Mouse (Mus musculus) MEL (cell line): ENCODE data around the gene Ren1. TPM values are rescaled to one million over a fixed set of nuclear protein-coding genes. Genes with fewer than 3 reads are reported as not detected.

Experiments used
- DNase-seq: peaks from one replicate; pipeline ENCODE4 v3.0.0; 2011; ENCODE audit warnings: low read depth, low spot score
- H3K27ac ChIP-seq: 2 replicates; pipeline ENCODE4 v1.5.1; 2012; ENCODE audit warnings: low read depth, mild to moderate bottlenecking, control low read depth, low read length, moderate library complexity; ENCODE audit not compliant: control insufficient read depth
- H3K27me3 ChIP-seq, 2 experiments: fragments of 150-350 bp in 1 of 2; sonication (generic) in 1 of 2; 2 replicates each; pipeline ENCODE4 v1.6.1; 2012; ENCODE audit warnings: low read length in 2 of 2, mild to moderate bottlenecking in 2 of 2, improper control_type of control experiment in 1 of 2, moderate library complexity in 1 of 2; ENCODE audit not compliant: insufficient read depth in 2 of 2, control insufficient read depth in 1 of 2
- H3K36me3 ChIP-seq, 2 experiments: 2 replicates each; pipeline ENCODE4 v1.6.1; 2012 to 2014; ENCODE audit warnings: low read length in 2 of 2, improper control_type of control experiment in 1 of 2, inconsistent platforms in 1 of 2, mild to moderate bottlenecking in 1 of 2; ENCODE audit not compliant: insufficient read depth in 2 of 2, control insufficient read depth in 1 of 2
- H3K4me1 ChIP-seq, 2 experiments: fragments of 150-350 bp in 1 of 2; sonication (generic) in 1 of 2; 2 replicates each; pipeline ENCODE4 v1.6.1; 2012; ENCODE audit warnings: low read length in 2 of 2, improper control_type of control experiment in 1 of 2, mild to moderate bottlenecking in 1 of 2; ENCODE audit not compliant: insufficient read depth in 2 of 2, control insufficient read depth in 1 of 2
- H3K4me3 ChIP-seq, 2 experiments: fragments of 150-350 bp in 1 of 2; sonication (generic) in 1 of 2; 2 replicates each; pipeline ENCODE4 v1.5.1; 2012; ENCODE audit warnings: low read depth in 2 of 2, low read length in 2 of 2, mild to moderate bottlenecking in 2 of 2, moderate library complexity in 2 of 2, control low read depth in 1 of 2, improper control_type of control experiment in 1 of 2; ENCODE audit not compliant: control insufficient read depth in 1 of 2, insufficient read depth in 1 of 2
- H3K79me2 ChIP-seq: 2 replicates; pipeline ENCODE4 v1.6.1; 2012; ENCODE audit warnings: mild to moderate bottlenecking, low read length, moderate library complexity; ENCODE audit not compliant: control insufficient read depth, poor library complexity, insufficient read depth
- H3K9ac ChIP-seq: 2 replicates; pipeline ENCODE4 v1.6.1; 2012; ENCODE audit warnings: low read depth, mild to moderate bottlenecking, control low read depth, low read length, moderate library complexity; ENCODE audit not compliant: control insufficient read depth, poor library complexity, severe bottlenecking
- H3K9me3 ChIP-seq: fragments of 150-350 bp; sonication (generic); replicated peaks from 2 replicates; pipeline ENCODE4 v1.6.1; 2012; ENCODE audit warnings: mild to moderate bottlenecking, low read length, improper control_type of control experiment, moderate library complexity; ENCODE audit not compliant: insufficient read depth
- BHLHE40 ChIP-seq: IDR thresholded peaks from 2 replicates; pipeline ENCODE4 v1.6.1; 2012; ENCODE audit warnings: low read depth, mild to moderate bottlenecking, inconsistent platforms, low read length, improper control_type of control experiment, borderline replicate concordance
- CHD1 ChIP-seq: IDR thresholded peaks from 2 replicates; pipeline ENCODE4 v1.6.1; 2012; ENCODE audit warnings: low read depth, mild to moderate bottlenecking, inconsistent platforms, low read length, improper control_type of control experiment
- CHD2 ChIP-seq: IDR thresholded peaks from 2 replicates; pipeline ENCODE4 v1.6.1; 2011; ENCODE audit warnings: low read length, improper control_type of control experiment
- CTCF ChIP-seq, 3 experiments: IDR thresholded peaks in 2 of 3; conservative IDR thresholded peaks in 1 of 3; 2 replicates each; pipeline ENCODE4 v1.5.1; 2011 to 2012; ENCODE audit warnings: low read length in 3 of 3, low read depth in 2 of 3, mild to moderate bottlenecking in 2 of 3, improper control_type of control experiment in 1 of 3, inconsistent platforms in 1 of 3, mixed read lengths in 1 of 3, moderate library complexity in 1 of 3; ENCODE audit not compliant: control insufficient read depth in 1 of 3, insufficient read depth in 1 of 3, poor library complexity in 1 of 3, severe bottlenecking in 1 of 3
- E2F4 ChIP-seq: IDR thresholded peaks from 2 replicates; pipeline ENCODE4 v1.6.1; 2011; ENCODE audit warnings: low read depth, low read length, improper control_type of control experiment, borderline replicate concordance
- ELF1 ChIP-seq: IDR thresholded peaks from 2 replicates; pipeline ENCODE4 v1.6.1; 2014; ENCODE audit warnings: low read depth, mild to moderate bottlenecking, inconsistent platforms, low read length, improper control_type of control experiment, moderate library complexity
- ETS1 ChIP-seq: IDR thresholded peaks from 2 replicates; pipeline ENCODE4 v1.6.1; 2012; ENCODE audit warnings: low read depth, mild to moderate bottlenecking, inconsistent platforms, low read length, improper control_type of control experiment, moderate library complexity
- GATA1 ChIP-seq: IDR thresholded peaks from 2 replicates; pipeline ENCODE4 v1.6.1; 2011; ENCODE audit warnings: low read depth, low read length, improper control_type of control experiment
- KAT2A ChIP-seq: conservative IDR thresholded peaks from 2 replicates; pipeline ENCODE4 v1.6.1; 2012; ENCODE audit warnings: low read depth, low read length, improper control_type of control experiment, inconsistent platforms
- MAFK ChIP-seq: IDR thresholded peaks from 2 replicates; pipeline ENCODE4 v1.6.1; 2011; ENCODE audit warnings: low read depth, mild to moderate bottlenecking, low read length, improper control_type of control experiment, borderline replicate concordance
- MAX ChIP-seq: IDR thresholded peaks from 2 replicates; pipeline ENCODE4 v1.6.1; 2011; ENCODE audit warnings: low read length, improper control_type of control experiment
- MEF2A ChIP-seq: IDR thresholded peaks from 2 replicates; pipeline ENCODE4 v1.6.1; 2014; ENCODE audit warnings: low read depth, mild to moderate bottlenecking, inconsistent platforms, low read length, improper control_type of control experiment; ENCODE audit not compliant: poor library complexity, insufficient replicate concordance, severe bottlenecking; ENCODE audit errors: extremely low read depth
- MYC ChIP-seq: IDR thresholded peaks from 2 replicates; pipeline ENCODE4 v1.6.1; 2011; ENCODE audit warnings: low read depth, mild to moderate bottlenecking, low read length, improper control_type of control experiment, moderate library complexity
- NELFE ChIP-seq: IDR thresholded peaks from 2 replicates; pipeline ENCODE4 v1.6.1; 2011; ENCODE audit warnings: low read depth, low read length, improper control_type of control experiment
- NRF1 ChIP-seq: IDR thresholded peaks from 2 replicates; pipeline ENCODE4 v1.6.1; 2014; ENCODE audit warnings: low read depth, mild to moderate bottlenecking, inconsistent platforms, low read length, improper control_type of control experiment, moderate library complexity; ENCODE audit not compliant: poor library complexity, insufficient read depth, severe bottlenecking
- POLR2AphosphoS2 ChIP-seq: IDR thresholded peaks from 2 replicates; pipeline ENCODE4 v1.6.1; 2011; ENCODE audit warnings: low read length, improper control_type of control experiment
- SIN3A ChIP-seq: IDR thresholded peaks from 2 replicates; pipeline ENCODE4 v1.6.1; 2012; ENCODE audit warnings: low read length, improper control_type of control experiment, inconsistent platforms
- TAL1 ChIP-seq: IDR thresholded peaks from 2 replicates; pipeline ENCODE4 v1.6.1; 2012; ENCODE audit warnings: mild to moderate bottlenecking, inconsistent platforms, low read length, moderate library complexity, mixed read lengths
- TBP ChIP-seq: IDR thresholded peaks from 2 replicates; pipeline ENCODE4 v1.8.0; 2011; ENCODE audit warnings: low read depth, low read length, improper control_type of control experiment
- UBTF ChIP-seq: IDR thresholded peaks from 2 replicates; pipeline ENCODE4 v1.6.1; 2012; ENCODE audit warnings: low read depth, mild to moderate bottlenecking, inconsistent platforms, low read length, improper control_type of control experiment, moderate library complexity, borderline replicate concordance; ENCODE audit not compliant: insufficient read depth
- USF2 ChIP-seq, 2 experiments: IDR thresholded peaks; 2 replicates each; pipeline ENCODE4 v1.6.1; 2011 to 2012; ENCODE audit warnings: improper control_type of control experiment in 2 of 2, low read length in 2 of 2, borderline replicate concordance in 1 of 2, inconsistent platforms in 1 of 2, low read depth in 1 of 2, mild to moderate bottlenecking in 1 of 2; ENCODE audit not compliant: insufficient read depth in 1 of 2
- ZMIZ1 ChIP-seq: IDR thresholded peaks from 2 replicates; pipeline ENCODE4 v1.6.1; 2012; ENCODE audit warnings: low read depth, mild to moderate bottlenecking, inconsistent platforms, low read length, improper control_type of control experiment, moderate library complexity
- polyA plus RNA-seq, 2 experiments: library from polyadenylated mRNA; stranded (reverse) in 1 of 2; unstranded in 1 of 2; fragments of >175 nt in 1 of 2; fragments of >200 nt in 1 of 2; gene quantifications; 2 replicates each; pipeline versions ENCODE4 v1.2.1 to v1.2.4; 2012; ENCODE audit warnings: low replicate concordance in 2 of 2, low read depth in 1 of 2; ENCODE audit not compliant: insufficient read length in 2 of 2, insufficient read depth in 1 of 2, missing spikeins in 1 of 2
- total RNA-seq: library from RNA; depleted of rRNA; stranded (reverse); fragments of 300-350 nt; gene quantifications from 2 replicates; pipeline ENCODE4 v1.2.3, GENCODE M21; 2012

The Ren1 gene
- total and polyA plus RNA-seq, 3 experiments: 6.9 to 16.8 TPM; not detected in 1

GRCm38 (mm10) chr1:133346531-133346930 is 3.8 kb upstream of the Ren1 start:
- no peaks in the 10 kb centered on the region for H3K9me3 ChIP-seq
- TF ChIP-seq TAL1: no peak
- no peak for TF ChIP-seq CTCF (IDR thresholded peaks at IDR 0.05 in 2 of 3, conservative IDR thresholded peaks at IDR 0.05 in 1 of 3; ENCODE audit: control insufficient read depth in 1 of 3, insufficient read depth in 1 of 3, low read depth in 2 of 3, low read length in 3 of 3, poor library complexity in 1 of 3, severe bottlenecking in 1 of 3)
- TF ChIP-seq MAX: no peak
- no peak for TF ChIP-seq POLR2AphosphoS2
- no peak for TF ChIP-seq CHD1
- TF ChIP-seq MYC: no peak
- TF ChIP-seq GATA1: no peak
- no peak for TF ChIP-seq TBP
- no peak for TF ChIP-seq SIN3A
- H3K27ac ChIP-seq: no peak overlapping the region
- no peaks in the 10 kb centered on the region for H3K27me3 ChIP-seq
- no peaks in the 10 kb centered on the region for H3K79me2 ChIP-seq
- peak overlapping the region; percentile 31; the same call in 1 of the 2 replicates for H3K9ac ChIP-seq
- DNase-seq: peak; percentile 56
- no peaks in the 10 kb centered on the region for H3K36me3 ChIP-seq
- H3K4me1 ChIP-seq: peaks cover 0 to 9% of the 10 kb centered on the region in 2 experiments; a peak in 2 of 4 replicates
- H3K4me3 ChIP-seq: peak overlapping the region; percentile 18 to 49; a peak in 3 of 4 replicates

- no peak overlapping the region for H3K27ac ChIP-seq
- no peaks in the 10 kb centered on the region for H3K27me3 ChIP-seq
- no peaks in the 10 kb centered on the region for H3K79me2 ChIP-seq
- TF ChIP-seq USF2 (IDR thresholded peaks at IDR 0.05; ENCODE audit: borderline replicate concordance in 1 of 2, insufficient read depth in 1 of 2, low read depth in 1 of 2, low read length in 2 of 2) (no peak), CHD2 (no peak), UBTF (no peak), NELFE (no peak), ETS1 (no peak), NRF1 (no peak), POLR2AphosphoS2 (no peak), MAX (no peak), MEF2A (no peak), E2F4 (no peak), ELF1 (no peak), KAT2A (no peak), ZMIZ1 (no peak), CTCF (IDR thresholded peaks at IDR 0.05 in 2 of 3, conservative IDR thresholded peaks at IDR 0.05 in 1 of 3; ENCODE audit: control insufficient read depth in 1 of 3, insufficient read depth in 1 of 3, low read depth in 2 of 3, low read length in 3 of 3, poor library complexity in 1 of 3, severe bottlenecking in 1 of 3) (no peak), MAFK (no peak), BHLHE40 (no peak)
- no peaks in the 10 kb centered on the region for H3K36me3 ChIP-seq
- peaks cover 0 to 9% of the 10 kb centered on the region in 2 experiments; a peak in 2 of 4 replicates for H3K4me1 ChIP-seq
- DNase-seq: no peak
- H3K9ac ChIP-seq: no peak overlapping the region
- H3K4me3 ChIP-seq: no peak overlapping the region
- H3K9me3 ChIP-seq: no peaks in the 10 kb centered on the region
Measured at GRCm38 (mm10) chr1:133347226-133347625, 3.1 kb upstream of the Ren1 start.
